Mouse (Mus musculus) layer of hippocampus, adult 9-11 months (tissue): Measurements from ENCODE around the gene Tarm1.

Experiments
- DNase-seq: peaks from one replicate; pipeline ENCODE4 v3.0.0; 2022

Gene Tarm1

GRCm38 (mm10) chr7:3502439-3502838, at the start of gene Tarm1:
Tarm1 (minus strand) TSS chr7:3502624.
- no peak for DNase-seq

- DNase-seq, result peak; percentile 41
Measured at GRCm38 (mm10) chr7:3505913-3506312, 3.5 kb upstream of the Tarm1 start.

GRCm38 (mm10) chr7:3500406-3500805, 2.0 kb downstream of the Tarm1 start:
- DNase-seq, result no peak

GRCm38 (mm10) chr7:3481948-3482608, 20.3 kb downstream of the Tarm1 start:
- DNase-seq, result no peak

- peak; percentile 85 for DNase-seq
Measured at GRCm38 (mm10) chr7:3476728-3477127, 25.7 kb downstream of the Tarm1 start.

GRCm38 (mm10) chr7:3474291-3475080, 27.9 kb downstream of the Tarm1 start:
- DNase-seq, result no peak

- no peak for DNase-seq
Measured at GRCm38 (mm10) chr7:3472774-3473173, 29.6 kb downstream of the Tarm1 start.

GRCm38 (mm10) chr7:3468614-3469013, 33.8 kb downstream of the Tarm1 start:
- DNase-seq, result peak; percentile 24

GRCm38 (mm10) chr7:3463306-3463705, 39.1 kb downstream of the Tarm1 start:
- no peak for DNase-seq

- peak; percentile 84 for DNase-seq
Measured at GRCm38 (mm10) chr7:3460261-3460660, 42.2 kb downstream of the Tarm1 start.

GRCm38 (mm10) chr7:3457841-3458217, 44.6 kb downstream of the Tarm1 start:
- DNase-seq, result no peak

- peak; percentile 53 for DNase-seq
Measured at GRCm38 (mm10) chr7:3457111-3457840, 45.1 kb downstream of the Tarm1 start.

- DNase-seq, result no peak
Measured at GRCm38 (mm10) chr7:3453486-3454183, 48.8 kb downstream of the Tarm1 start.

GRCm38 (mm10) chr7:3452821-3453485, 49.5 kb downstream of the Tarm1 start:
- no peak for DNase-seq

- no peak for DNase-seq
Measured at GRCm38 (mm10) chr7:3451161-3451560, 51.3 kb downstream of the Tarm1 start.

- peak; percentile 42 for DNase-seq
Measured at GRCm38 (mm10) chr7:3450671-3451070, 51.8 kb downstream of the Tarm1 start.

GRCm38 (mm10) chr7:3448737-3449454, 53.5 kb downstream of the Tarm1 start:
- no peak for DNase-seq

GRCm38 (mm10) chr7:3447026-3447425, 55.4 kb downstream of the Tarm1 start:
- DNase-seq, result no peak

- DNase-seq, result no peak
Measured at GRCm38 (mm10) chr7:3446584-3446983, 55.8 kb downstream of the Tarm1 start.

- no peak for DNase-seq
Measured at GRCm38 (mm10) chr7:3444678-3445077, 57.7 kb downstream of the Tarm1 start.

- DNase-seq, result no peak
Measured at GRCm38 (mm10) chr7:3442476-3443062, 59.9 kb downstream of the Tarm1 start.
